Comparison of ENCODE assay signal across 19 mouse cellular contexts in genomic region chr2:173082706-173083105, GRCm38 (mm10). TPM values are rescaled to one million over a fixed set of nuclear protein-coding genes. Genes with fewer than 3 reads are reported as not detected.
DNase-seq lines count a peak whose midpoint lies in the region; ATAC-seq and TF ChIP-seq lines count a peak whose summit lies in the region.
"Had no signal": no experiment of that assay in that cellular context is flagged by ENCODE, and none has a peak within 500 bp of the region (broad histone marks: within the 10 kb centered on the region; RNA-seq: fewer than 3 reads in every experiment).

No protein-coding gene starts in this region.

- no peak overlapping the region for H3K9ac ChIP-seq in hindbrain, embryonic 13.5 days
- no peak overlapping the region for H3K9ac ChIP-seq in kidney, embryonic 16.5 days (replicated peaks; ENCODE audit: low read length)
- H3K9ac ChIP-seq: forebrain, postnatal 0 days; kidney, embryonic 15.5 days; midbrain, embryonic 12.5 days had no signal

- peak overlapping the region; percentile 65 for H3K4me3 ChIP-seq in testis, adult 2 months (ENCODE audit: control insufficient read depth, low read depth, low read length)
- H3K4me3 ChIP-seq in bone marrow, adult 2 months (replicated peaks; ENCODE audit: control insufficient read depth, low read depth, low read length), result no peak overlapping the region
- no peak overlapping the region for H3K4me3 ChIP-seq in hindbrain, embryonic 13.5 days
- no peak overlapping the region for H3K4me3 ChIP-seq in kidney, embryonic 16.5 days (ENCODE audit: low read length)
- H3K4me3 ChIP-seq: gastrocnemius, adult 2 months; heart, adult 2 months; kidney, embryonic 15.5 days; midbrain, embryonic 12.5 days had no signal

- TF ChIP-seq CTCF in testis, adult 2 months (IDR thresholded peaks at IDR 0.05; ENCODE audit: control insufficient read depth, insufficient read depth, insufficient replicate concordance, low read depth, low read length), result no peak
- no peak for TF ChIP-seq CTCF in bone marrow, adult 2 months (IDR thresholded peaks at IDR 0.05; ENCODE audit: control insufficient read depth, insufficient read depth, low read length)

- 26% methylated on average over 3 of the region's 3 CpGs for WGBS in bone marrow, adult 2 months
- 79% methylated on average over 3 of the region's 3 CpGs for WGBS in hindbrain, embryonic 13.5 days
- WGBS in kidney, embryonic 16.5 days, result 80% methylated on average over 3 of the region's 3 CpGs

- no peak; the same call in 1 of the 2 replicates for TF ChIP-seq POLR2A in testis, adult 2 months (IDR thresholded peaks at IDR 0.05; ENCODE audit: control insufficient read depth, low read depth, low read length)
- no peak for TF ChIP-seq POLR2A in bone marrow, adult 2 months (IDR thresholded peaks at IDR 0.05; ENCODE audit: borderline replicate concordance, control insufficient read depth, low read depth, low read length)

- no peaks in the 10 kb centered on the region for H3K36me3 ChIP-seq in testis, adult 2 months (ENCODE audit: control insufficient read depth, insufficient read depth, low read length)
- no peaks in the 10 kb centered on the region for H3K36me3 ChIP-seq in hindbrain, embryonic 13.5 days
- H3K36me3 ChIP-seq in kidney, embryonic 16.5 days (ENCODE audit: insufficient read depth, low read length), result no peaks in the 10 kb centered on the region
- H3K36me3 ChIP-seq: kidney, embryonic 15.5 days; midbrain, embryonic 12.5 days had no signal

- H3K27me3 ChIP-seq in testis, adult 2 months (ENCODE audit: control insufficient read depth, insufficient read depth, low read length), result no peaks in the 10 kb centered on the region
- peaks cover 22% of the 10 kb centered on the region; the same call in 1 of the 2 replicates for H3K27me3 ChIP-seq in hindbrain, embryonic 13.5 days
- no peaks in the 10 kb centered on the region; the same call in 1 of the 2 replicates for H3K27me3 ChIP-seq in kidney, embryonic 16.5 days (ENCODE audit: insufficient read depth, low read length)
- H3K27me3 ChIP-seq: kidney, embryonic 15.5 days had no signal

- no peak for DNase-seq in testis, postnatal 10 days (ENCODE audit: low spot score)
- peak; percentile 76 for DNase-seq in thymus, postnatal 0 days (ENCODE audit: low spot score)
- DNase-seq in adrenal gland, adult 2 months, result no peak
- DNase-seq: adrenal gland, postnatal 36 days; cerebellum, adult 8-10 months; forebrain, postnatal 0 days; gastrocnemius, adult 2 months; heart, adult 2 months; layer of hippocampus, postnatal 36 days; liver; lung, adult 2 months; lung, postnatal 4 days had no signal

- no peak overlapping the region for H3K27ac ChIP-seq in testis, adult 2 months (ENCODE audit: control insufficient read depth, insufficient read depth, low read depth, low read length)
- H3K27ac ChIP-seq in bone marrow, adult 2 months (ENCODE audit: control insufficient read depth, insufficient read depth, low read depth, low read length, poor library complexity), result peak overlapping the region; percentile 27
- H3K27ac ChIP-seq in hindbrain, embryonic 13.5 days, result no peak overlapping the region
- no peak overlapping the region for H3K27ac ChIP-seq in kidney, embryonic 16.5 days (ENCODE audit: low read length)
- H3K27ac ChIP-seq: gastrocnemius, adult 2 months; heart, adult 2 months; hindbrain, postnatal 0 days; kidney, embryonic 15.5 days; midbrain, embryonic 12.5 days had no signal

- H3K4me1 ChIP-seq in testis, adult 2 months (ENCODE audit: control insufficient read depth, insufficient read depth, low read length), result no peaks in the 10 kb centered on the region; the same call in 1 of the 2 replicates
- peaks cover 5% of the 10 kb centered on the region; the same call in 1 of the 2 replicates for H3K4me1 ChIP-seq in bone marrow, adult 2 months (ENCODE audit: control insufficient read depth, insufficient read depth, low read length)
- H3K4me1 ChIP-seq in hindbrain, embryonic 13.5 days (replicated peaks), result peaks cover 9% of the 10 kb centered on the region; the same call in 1 of the 2 replicates
- H3K4me1 ChIP-seq in kidney, embryonic 16.5 days (ENCODE audit: insufficient read depth, low read length), result 0 out of 2 replicates have a peak, but pooled peaks cover 5% of the 10 kb centered on the region

- no peak for ATAC-seq in hindbrain, embryonic 13.5 days (ENCODE audit: low FRiP score)
- ATAC-seq in kidney, embryonic 16.5 days (ENCODE audit: low FRiP score, low TSS enrichment), result no peak
- ATAC-seq: forebrain, postnatal 0 days; hindbrain, postnatal 0 days had no signal

- no peaks in the 10 kb centered on the region for H3K9me3 ChIP-seq in hindbrain, embryonic 13.5 days
- H3K9me3 ChIP-seq in kidney, embryonic 16.5 days (ENCODE audit: low read length), result no peaks in the 10 kb centered on the region
- H3K9me3 ChIP-seq: kidney, embryonic 15.5 days; midbrain, embryonic 12.5 days had no signal

- no peak overlapping the region for H3K4me2 ChIP-seq in hindbrain, embryonic 13.5 days
- H3K4me2 ChIP-seq in kidney, embryonic 16.5 days (replicated peaks; ENCODE audit: low read depth, low read length), result no peak overlapping the region
- H3K4me2 ChIP-seq: midbrain, embryonic 12.5 days had no signal

RNA-seq across cellular contexts. Expression of gene Ctcfl, which starts 36.6 kb away (rescaled TPM):
- polyA plus RNA-seq in testis, adult 2 months (2012; rRNA removed), result 0.59 and 0.62 TPM in 2 replicates
- not detected in 2 replicates for polyA plus RNA-seq in bone marrow, adult 2 months (2011; ENCODE audit: insufficient read depth, insufficient read length, low replicate concordance, missing spikeins)
- polyA plus RNA-seq in thymus, postnatal 0 days (2015; fragmentation: Nextera tagmentation; extraction: Ambion mirVana), result 0.21 and 0.26 TPM in 2 replicates
- polyA plus RNA-seq in hindbrain, embryonic 13.5 days (2015; fragmentation: Nextera tagmentation; extraction: Ambion mirVana), result 0.05 and 0.08 TPM in 2 replicates
- 0.07 and 0.10 TPM in 2 replicates for polyA plus RNA-seq in kidney, embryonic 16.5 days (2015; fragmentation: Nextera tagmentation; extraction: Ambion mirVana)
- total RNA-seq in adrenal gland, adult 2 months (2021), result under 1 TPM; 0.10 to 0.12 TPM
- not detected in 2 replicates for polyA plus RNA-seq in adrenal gland, adult 2 months (2012; rRNA removed)
- total RNA-seq: forebrain, postnatal 0 days; hindbrain, postnatal 0 days; layer of hippocampus, postnatal 36 days had no signal
- polyA plus RNA-seq: heart, adult 2 months; hindbrain, postnatal 0 days; lung, adult 2 months; midbrain, embryonic 12.5 days had no signal
